Mouse (Mus musculus) fibroblast of lung, adult 2 months (primary cell): ENCODE results near the gene Faf1.
"Not testable (repeated sequence)": the region's sequence is repeated elsewhere in the genome, so short reads cannot be mapped to it uniquely, and the experiment has no call there.

ENCODE experiments used
- DNase-seq: peaks from one replicate; pipeline ENCODE4 v3.0.0-alpha.2; 2011; ENCODE audit warnings: low read depth

The Faf1 gene

GRCm38 (mm10) chr4:109665982-109666460 is 10.4 kb upstream of the Faf1 start:
- DNase-seq = no peak

DNA sequence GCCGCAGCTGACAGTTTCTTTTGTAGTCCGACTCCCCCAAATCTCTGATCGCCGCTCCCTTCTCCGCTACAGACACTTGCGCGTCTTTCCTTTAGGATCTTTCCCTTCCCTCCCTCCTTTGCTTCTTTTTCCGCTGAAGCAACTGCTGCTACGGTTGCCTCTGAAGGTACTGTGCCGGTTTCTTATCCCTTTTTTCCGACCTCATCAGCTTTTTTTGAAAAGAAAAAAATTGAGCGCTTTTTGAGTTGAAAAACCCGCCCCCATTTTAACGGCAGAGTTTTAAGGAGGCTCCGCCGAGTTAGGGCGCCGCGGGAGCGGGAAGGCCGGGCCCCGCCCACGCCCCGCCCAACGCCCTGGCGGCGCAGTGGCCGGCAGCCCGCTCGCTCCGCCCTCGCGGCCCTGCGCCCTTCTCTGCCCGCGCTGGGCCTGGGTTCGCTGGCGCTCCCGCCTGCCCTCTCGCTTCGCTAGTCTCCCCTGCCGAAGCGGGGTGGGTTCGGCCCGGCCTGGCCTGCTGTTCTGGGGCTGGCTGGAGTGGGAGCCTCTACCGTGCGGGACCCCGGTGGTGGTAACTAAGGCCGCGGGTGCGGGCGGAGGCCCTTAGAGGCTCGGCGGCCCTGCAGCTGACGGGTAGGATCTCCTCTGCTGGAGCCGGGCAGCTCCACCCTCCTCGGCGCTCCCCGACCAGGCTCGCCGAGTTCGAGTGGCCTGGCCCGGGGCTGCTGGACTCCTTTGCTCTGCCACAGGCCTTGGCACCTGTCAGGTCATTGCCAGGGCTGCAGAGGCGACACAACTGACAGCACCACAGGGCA is 9.7 kb upstream of the Faf1 start, which contains the start of gene Cdkn2c:
Gene Cdkn2c, minus strand, starts transcription at position 729 of the 809 bp plus-strand sequence.
- no peak for DNase-seq

DNA sequence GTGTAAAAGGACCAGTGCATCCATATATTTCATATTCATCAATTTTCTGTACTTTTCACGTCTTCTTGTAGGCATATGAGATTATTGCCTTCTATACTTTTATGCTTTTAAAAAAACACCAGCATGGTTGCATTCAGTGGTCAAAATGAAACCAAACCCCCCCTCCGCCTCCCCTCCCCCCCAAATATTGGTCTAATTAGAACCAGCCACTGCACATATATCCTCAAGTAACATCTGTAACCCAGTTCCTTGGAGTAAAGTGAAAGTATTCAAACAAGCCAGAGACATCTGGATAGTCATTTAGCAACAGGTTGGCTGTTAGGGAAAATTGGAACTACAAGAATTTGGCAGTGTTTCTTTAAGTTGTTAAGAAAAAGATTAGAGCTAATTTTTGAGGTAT is 8.9 kb upstream of the Faf1 start:
- no peak for DNase-seq

- DNase-seq = no peak
Measured at GRCm38 (mm10) chr4:109670213-109670612, 6.2 kb upstream of the Faf1 start.

DNA sequence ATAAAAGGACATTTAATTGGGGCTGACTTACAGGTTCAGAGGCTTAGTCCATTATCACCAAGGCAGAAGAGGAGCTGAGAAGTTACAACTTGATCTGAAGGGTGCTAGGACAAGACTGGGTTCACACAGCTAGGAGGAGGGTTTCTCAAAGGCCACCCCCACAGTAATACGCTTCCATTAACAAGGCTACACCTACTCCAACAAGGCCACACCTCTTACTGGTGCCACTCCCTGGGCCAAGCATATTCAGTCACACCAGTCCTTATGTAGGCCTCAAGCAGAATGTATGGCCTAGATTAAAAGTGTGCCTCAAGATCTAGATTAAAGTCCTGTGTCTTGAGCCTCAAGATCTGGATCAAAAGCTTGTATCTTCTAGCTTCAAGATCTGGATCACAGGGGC is 4.4 kb upstream of the Faf1 start:
- no peak for DNase-seq

GRCm38 (mm10) chr4:109674097-109674496 is 2.3 kb upstream of the Faf1 start:
- DNase-seq = no peak

- no peak for DNase-seq
Measured at GRCm38 (mm10) chr4:109677221-109677620, 833 bp downstream of the Faf1 start.

DNA sequence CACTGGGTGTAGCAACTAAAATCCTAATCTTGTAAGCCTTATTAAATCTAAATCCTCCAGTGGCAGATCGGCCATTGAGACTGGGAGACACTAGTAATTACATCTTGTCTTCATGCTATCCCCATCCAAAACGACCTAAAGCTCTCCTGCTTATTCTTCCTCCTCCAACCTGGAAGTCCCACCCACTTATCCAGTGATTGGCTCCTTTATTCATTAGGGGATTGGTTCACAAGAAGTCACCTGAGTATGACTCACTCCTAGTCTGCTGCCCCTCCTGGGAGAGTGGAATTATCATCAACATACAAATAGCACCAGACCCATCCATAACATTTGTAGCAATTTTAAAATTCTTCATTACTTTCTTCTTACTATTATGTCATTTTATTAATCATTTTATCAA is 7.2 kb downstream of the Faf1 start:
- no peak for DNase-seq

GRCm38 (mm10) chr4:109692674-109693073 is 16.3 kb downstream of the Faf1 start:
- DNase-seq = no peak

DNA sequence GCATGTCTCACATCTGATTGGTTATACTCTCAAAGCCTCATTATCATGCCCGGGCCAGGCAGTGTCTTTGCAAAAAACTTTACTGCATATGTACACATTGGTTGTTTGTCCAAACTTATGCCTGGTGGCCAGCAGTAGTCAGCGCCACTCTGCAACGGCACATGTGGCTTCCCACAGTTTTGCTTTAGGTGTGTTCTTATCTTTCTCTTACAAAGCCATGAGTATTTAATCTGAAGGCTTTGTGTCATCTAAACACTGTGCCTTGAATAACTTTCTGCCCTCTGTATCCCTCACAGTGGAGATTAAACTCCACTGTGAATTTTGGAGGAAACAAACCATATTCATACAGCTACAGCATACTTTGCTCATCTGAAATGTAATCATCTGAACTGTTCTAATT is 24.3 kb downstream of the Faf1 start:
- DNase-seq = not testable (repeated sequence)

- DNase-seq = peak; percentile 40
Measured at GRCm38 (mm10) chr4:109703568-109703967, 27.2 kb downstream of the Faf1 start.

- DNase-seq = no peak
Measured at GRCm38 (mm10) chr4:109705349-109705748, 29.0 kb downstream of the Faf1 start.

DNA sequence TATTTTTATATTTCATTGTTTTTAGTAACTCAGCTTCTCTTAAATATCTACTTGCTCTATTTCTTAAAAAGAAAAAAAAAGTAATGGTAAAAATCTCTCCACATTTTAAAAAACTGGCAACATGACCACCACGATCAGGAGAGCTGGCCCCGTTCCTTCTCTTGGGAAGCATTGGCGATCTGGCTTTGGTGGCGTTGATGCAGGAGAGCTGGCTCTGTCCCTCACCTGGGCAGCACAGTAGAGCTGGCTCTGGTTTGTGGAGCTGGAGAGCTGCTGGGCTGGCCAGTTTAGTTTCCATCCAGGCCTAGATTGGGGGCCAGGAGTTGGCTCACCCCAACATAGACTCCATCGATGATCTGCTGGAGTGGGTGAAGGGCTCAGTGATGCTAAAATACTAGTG is 42.9 kb downstream of the Faf1 start:
- no peak for DNase-seq

GRCm38 (mm10) chr4:109729281-109729680 is 52.9 kb downstream of the Faf1 start:
- no peak for DNase-seq

- peak; percentile 22 for DNase-seq
Measured at GRCm38 (mm10) chr4:109735754-109736153, 59.4 kb downstream of the Faf1 start.

GRCm38 (mm10) chr4:109743984-109744383 is 67.6 kb downstream of the Faf1 start:
- DNase-seq = no peak

DNA sequence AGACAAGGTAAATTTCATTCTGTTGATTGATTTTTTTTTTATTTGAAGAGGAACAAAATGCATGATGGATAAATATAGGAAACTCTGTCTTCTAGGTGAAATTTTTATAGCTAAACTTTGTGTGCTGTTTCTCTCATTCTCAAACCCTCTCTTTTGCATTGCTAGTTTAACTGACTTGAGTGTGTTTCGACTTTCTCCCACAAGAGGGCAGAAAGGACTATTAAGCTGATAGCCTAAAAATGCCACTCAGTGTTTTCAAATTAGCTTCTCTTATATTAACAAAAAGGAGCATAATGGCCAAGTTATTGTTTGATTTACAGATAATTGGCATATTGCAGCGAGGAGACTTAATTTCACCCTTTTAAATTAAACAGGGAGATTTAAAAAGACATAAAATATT is 82.6 kb downstream of the Faf1 start:
- peak; percentile 15 for DNase-seq

- DNase-seq = no peak
Measured at GRCm38 (mm10) chr4:109759901-109760300, 83.5 kb downstream of the Faf1 start.

DNA sequence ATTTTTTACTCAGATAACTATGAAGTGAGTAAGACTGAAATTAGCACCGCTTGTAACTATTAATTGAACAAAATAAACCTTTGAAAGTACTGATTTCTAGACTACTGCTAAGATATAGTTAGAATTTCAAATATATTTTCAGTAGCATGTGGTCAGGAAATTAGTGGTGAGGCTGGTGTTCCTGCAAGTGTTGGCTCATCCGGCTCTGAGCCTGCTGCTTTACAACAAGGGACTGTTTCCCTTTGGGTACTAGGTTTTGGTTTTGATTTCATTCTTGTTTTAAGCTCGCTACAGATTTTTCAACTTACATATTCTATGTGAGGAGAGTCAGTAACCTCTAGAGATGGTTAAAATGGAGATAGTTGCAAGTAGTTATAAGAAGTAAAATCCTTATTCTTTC is 84.1 kb downstream of the Faf1 start:
- no peak for DNase-seq

DNA sequence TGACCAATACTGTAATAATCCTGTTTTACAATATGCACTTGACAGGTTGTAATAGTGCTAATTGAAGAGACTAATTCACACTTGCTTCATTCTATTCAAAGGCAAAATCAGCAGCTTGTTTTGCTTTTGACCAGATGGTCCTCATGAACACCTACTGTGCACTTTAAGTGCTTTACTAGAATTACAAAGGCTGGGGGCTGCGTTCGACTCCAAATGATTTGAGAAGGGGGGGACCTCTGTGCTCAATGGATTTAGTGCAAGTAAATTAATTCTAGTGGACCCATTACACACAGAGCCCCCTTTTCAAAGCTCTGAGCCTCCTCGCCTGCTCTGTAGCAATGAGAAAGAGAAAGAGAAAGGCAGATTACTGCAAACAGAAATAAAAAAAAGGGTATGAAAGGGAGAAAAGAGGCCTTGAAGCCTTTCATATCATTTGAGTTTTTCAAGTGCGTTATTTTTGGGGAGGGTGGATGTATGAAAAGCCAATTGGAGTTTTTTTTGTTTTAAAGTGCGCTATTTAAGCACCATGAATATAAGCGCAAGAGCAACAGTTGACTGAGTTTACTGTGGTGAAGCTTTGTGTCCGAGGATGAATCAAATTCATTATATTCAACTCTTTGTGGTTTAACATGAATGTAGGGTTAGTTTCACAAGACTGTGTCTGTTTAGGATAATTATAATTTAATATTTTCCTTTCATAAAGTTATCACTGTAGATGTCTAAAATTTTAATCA is 86.5 kb downstream of the Faf1 start:
- no peak for DNase-seq

- DNase-seq = no peak
Measured at GRCm38 (mm10) chr4:109769071-109769470, 92.7 kb downstream of the Faf1 start.

DNA sequence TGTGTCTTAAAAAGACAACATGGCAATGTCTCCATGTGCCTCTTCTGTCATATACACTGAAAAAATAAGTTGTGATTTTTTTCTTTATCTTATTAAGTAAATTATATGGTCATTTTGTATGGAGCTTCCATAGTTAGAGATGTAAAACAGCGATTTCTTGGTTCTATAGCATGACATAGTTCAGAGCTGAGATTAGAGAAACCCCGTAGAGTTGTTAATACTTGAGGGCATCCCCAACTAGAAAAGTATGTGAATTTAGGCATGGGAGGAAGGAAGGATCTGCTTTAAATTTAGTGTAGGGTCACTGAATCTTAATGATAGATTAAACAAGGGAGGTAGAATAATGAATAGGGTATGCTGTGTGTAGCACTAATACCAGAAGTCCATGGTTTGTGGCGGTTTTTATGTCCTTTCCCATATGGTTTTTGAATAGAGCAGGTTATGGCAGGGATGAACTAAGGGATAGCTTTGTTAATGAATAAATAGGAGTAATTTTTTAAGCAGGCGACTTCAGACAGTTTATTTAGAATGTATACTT is 106.3 kb downstream of the Faf1 start:
- DNase-seq = no peak
